Mouse (Mus musculus): ENCODE results near the gene Kif3c.

GRCm38 (mm10) chr12:3436446-3436845 lies 71.5 kb downstream of the Kif3c start:
- TF ChIP-seq CTCF (conservative IDR thresholded peaks at IDR 0.05 in 1 of 2, IDR thresholded peaks at IDR 0.05 in 1 of 2; ENCODE audit: low read depth in 2 of 2, low read length in 2 of 2) (no peak), POLR2AphosphoS2 (IDR thresholded peaks at IDR 0.05; ENCODE audit: low read depth, low read length) (no peak), USF2 (conservative IDR thresholded peaks at IDR 0.05; ENCODE audit: low read depth, low read length) (no peak), SIN3A (IDR thresholded peaks at IDR 0.05; ENCODE audit: low read length) (no peak), CHD1 (IDR thresholded peaks at IDR 0.05; ENCODE audit: low read depth, low read length) (no peak), MAX (IDR thresholded peaks at IDR 0.05; ENCODE audit: low read length) (no peak), MEF2A (IDR thresholded peaks at IDR 0.05; ENCODE audit: borderline replicate concordance, low read depth, low read length) (no peak)

Data from CH12.LX (cell line).